Mouse (Mus musculus): ENCODE data around the gene Pop7. TPM values are rescaled to one million over a fixed set of nuclear protein-coding genes. Genes with fewer than 3 reads are reported as not detected.

Gene Pop7
- 22.3 and 26.2 TPM in 2 replicates for total RNA-seq (2021)
- long read RNA-seq, experiment 1, transcript Pop7-201 (2 exons, 881 nt): minor isoform, 11 of 28 reads
- long read RNA-seq, experiment 1, transcript Pop7-202 (1 exons, 988 nt): major isoform, 17 of 28 reads
- long read RNA-seq, experiment 1, partial matches to known transcripts: 0 of 28 reads
- long read RNA-seq, experiment 1, other reads (novel, unspliced or antisense): 0 of 28 reads
- long read RNA-seq, experiment 2, transcript Pop7-201 (2 exons, 881 nt): minor isoform, 7 of 20 reads
- long read RNA-seq, experiment 2, transcript Pop7-202 (1 exons, 988 nt): major isoform, 13 of 20 reads
- long read RNA-seq, experiment 2, partial matches to known transcripts: 0 of 20 reads
- long read RNA-seq, experiment 2, other reads (novel, unspliced or antisense): 0 of 20 reads

DNA sequence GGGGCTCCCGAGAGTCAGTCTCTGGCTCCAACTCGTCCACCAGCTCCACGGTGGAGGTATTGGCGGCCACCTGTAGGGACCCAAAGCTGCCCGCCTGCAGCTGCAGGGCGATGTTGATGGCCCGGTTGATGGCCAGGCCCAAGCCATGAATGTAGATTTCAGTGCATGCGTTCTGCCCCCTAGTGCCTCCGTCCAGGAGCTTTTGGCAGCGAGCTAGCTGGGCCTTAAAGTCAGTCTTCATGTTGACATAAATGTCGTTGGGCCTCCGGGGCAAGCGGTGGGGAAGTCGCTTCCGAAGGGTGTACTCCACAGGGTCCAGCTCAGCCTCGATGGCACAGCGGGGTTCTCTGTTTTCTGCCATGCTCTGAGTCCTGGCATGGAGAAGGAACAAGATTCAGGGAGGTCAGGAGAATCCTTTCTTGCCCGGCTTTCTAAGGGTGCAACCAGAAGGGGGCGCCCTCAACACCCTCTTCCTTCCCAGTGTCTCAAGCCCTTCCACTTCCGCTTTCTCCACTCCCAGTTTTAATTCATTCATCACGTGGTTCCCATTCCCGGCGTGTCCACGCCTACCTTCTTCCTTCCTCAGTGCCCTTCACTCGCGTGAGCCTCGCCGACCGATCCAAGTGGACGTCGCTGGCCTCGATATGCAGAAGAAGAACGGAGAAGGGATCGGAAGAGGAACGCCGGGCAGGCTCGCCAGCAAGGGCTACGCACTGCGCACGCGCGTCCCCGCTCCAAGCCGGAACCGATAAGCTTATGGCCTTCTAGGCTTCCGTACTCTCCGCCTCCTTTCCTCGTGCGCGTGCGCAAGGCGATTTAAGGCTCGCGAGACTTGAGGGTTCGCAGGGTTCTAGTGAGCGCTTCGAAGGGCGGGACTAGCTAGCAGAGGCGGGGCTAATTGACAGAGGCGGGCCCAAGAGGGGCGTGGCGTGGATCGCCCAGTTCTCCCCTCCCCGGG is at the start of gene Pop7:
Pop7 (minus strand) TSS at position 810 of the 958 bp plus-strand sequence.
- DNase-seq: peak; percentile 100

DNA sequence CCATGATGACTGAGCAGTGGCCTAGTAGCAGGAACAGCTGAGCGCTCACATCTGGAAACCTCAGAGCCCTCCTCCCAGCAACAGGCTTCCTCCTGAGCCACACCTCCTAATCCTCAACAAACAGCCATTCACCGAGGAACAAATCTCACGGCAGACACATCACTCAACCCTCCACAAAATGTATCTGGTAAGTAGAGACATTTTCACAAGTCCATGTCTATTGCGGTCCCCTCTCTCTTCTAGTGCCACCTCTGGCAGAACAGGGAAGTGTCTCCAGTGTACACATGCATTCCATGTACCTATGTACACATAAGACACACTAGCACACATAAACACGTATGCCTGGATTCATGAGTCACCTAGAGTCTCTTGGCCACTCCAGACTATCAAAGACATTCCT is 48.8 kb upstream of the Pop7 start:
- no peak for DNase-seq

DNA sequence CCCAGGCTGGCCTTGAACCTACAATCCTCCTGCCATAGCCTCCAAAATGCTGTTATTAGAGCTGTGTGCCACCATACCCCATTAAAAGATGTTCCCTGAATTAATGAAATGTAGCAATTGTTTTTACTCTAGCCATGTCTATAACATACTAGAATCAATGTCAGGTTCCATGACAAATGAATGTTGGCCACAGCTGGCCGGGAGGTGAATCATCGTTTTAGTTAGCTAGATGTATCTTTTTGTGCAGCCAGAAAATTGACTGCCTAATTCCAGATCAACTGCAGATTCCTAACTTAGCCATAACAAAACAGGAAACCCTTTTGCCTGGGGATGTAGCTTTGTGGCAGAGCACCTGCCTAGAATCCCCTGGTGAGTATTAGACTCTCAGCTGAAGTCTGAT is 47.5 kb upstream of the Pop7 start:
- no peak for DNase-seq

DNA sequence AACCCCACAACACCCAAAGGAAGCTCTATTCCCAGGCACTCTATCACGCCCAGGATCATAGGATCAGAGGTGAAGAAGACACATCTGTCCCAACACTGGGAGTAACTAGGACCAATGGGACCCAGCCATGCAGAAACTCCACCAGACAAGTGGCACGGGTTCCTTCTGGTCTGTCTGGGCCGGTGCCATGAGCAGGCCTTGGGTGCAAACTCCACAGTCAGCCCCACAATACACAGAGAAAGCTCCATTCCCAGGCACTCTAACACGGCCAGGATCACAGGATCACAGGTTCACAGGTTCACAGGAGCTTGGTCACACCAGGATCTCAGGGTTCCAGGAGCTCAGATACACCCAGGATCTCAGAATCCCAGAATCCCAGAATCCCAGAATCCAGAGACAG is 43.3 kb upstream of the Pop7 start:
- no peak for DNase-seq

DNA sequence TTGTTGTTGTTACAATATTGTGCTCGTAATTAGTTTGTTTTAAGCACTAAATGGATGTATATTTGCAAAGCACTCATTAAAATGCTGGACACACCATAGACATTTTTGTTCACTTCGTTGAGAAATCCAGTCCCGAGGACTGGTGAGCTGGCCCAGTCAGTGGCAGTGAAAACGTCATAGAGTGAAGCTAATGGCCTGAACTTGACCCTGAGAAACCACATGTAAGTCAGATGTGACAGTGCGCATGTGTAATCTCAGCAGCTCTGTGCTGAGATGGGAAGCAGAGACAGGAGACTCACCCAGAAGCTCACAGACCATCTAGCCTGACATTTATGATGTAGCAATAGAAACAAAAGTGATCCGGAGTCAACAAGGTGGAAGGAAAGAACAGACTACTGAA is 42.6 kb upstream of the Pop7 start:
- peak; percentile 56 for DNase-seq

DNA sequence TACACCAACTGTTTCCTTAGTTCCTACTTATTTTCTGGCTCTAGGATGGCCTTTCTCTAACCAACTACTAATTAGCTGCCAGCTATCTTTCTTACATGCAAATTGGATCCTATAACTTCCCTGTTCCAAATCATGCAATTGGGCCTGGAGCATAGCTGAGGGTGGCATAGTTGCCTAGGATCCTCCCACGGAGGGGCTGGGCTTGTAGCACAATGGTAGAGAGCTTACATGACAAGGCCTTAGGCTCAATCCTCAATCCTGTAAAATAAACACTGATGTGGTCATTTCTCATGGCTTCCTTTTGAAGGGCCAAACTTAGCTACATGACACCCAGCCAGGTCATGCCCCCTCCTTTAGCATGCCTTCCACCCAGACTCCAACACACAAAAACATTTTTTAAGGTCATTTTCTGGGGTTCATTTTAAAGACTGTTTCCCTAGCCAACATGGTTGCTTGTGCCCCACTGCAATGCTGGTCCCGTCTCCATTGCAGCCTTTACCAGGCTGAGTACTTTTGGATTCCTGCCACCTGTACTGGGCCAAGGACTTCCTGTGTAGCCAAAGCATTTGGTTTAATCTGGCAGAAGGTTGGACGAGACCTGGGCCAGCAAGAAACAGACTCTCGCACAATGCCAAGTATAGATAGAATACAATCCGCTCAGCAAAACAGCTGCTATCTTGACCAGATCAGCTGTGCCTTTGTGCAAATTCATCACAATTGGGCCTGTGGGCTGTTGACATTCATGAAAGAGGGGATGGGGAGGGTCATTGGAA is 39.6 kb upstream of the Pop7 start:
- DNase-seq: peak; percentile 75

DNA sequence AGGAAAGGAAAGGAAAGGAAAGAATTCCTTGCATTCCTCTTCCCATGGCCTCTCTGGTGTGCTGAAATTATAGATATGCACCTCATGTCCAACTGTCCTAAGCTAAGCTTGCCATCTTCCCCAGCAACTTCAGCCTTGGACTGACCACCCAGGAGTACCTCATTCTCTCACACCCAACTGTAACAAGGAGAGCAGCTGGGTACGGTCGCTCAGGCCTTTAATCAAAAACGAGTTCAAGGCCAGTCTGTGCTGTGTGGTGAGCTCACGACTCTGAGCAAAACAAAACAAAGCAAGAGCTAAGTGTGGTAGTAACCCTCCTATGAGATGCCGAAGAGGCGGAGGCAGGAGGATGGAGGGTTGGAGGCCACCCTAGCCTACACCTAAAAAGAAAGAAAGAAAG is 38.7 kb upstream of the Pop7 start:
- no peak for DNase-seq

DNA sequence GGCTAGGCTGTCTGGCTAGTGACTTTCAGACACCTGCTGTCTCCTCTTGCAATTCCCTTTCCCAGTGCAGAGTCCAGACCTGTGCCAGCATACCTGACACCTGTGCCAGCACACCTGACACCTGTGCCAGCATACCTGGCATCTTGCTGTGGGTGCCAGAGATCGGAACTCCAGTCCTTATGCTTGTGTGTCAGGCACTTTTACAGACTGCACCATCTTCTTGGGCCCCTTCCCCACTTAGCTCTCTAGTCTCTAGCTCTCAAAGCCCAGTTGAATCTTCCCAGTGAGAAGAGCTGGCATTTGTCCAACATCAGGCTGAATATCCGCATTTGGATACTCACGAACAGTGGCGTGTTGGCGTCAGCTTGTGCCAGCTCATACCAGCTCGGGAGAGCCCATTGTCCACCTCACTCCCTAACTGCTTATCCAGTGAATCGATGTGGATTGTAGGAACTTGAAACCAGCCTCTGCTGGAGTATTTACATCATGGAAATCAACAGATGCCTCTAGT is 37.0 kb upstream of the Pop7 start:
- peak; percentile 59 for DNase-seq

DNA sequence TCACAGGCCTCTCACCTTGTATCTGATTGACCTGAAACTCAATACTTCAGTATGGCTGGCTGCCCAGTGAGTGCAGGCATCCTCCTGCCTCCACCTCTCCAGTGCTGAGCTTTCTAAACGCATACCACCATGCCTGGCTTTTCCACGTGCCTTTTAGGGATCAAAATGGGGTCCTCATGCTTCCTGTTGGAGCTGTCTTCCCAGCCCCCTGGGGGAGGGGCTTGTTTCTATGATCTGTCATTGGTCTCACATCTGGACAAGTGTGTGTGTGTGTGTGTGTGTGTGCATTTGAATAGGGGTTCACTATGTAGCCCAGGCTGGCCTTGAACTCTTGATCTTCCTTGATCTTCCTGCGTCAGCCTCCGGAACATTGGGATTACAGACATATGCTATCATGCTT is 35.1 kb upstream of the Pop7 start:
- DNase-seq: no peak

DNA sequence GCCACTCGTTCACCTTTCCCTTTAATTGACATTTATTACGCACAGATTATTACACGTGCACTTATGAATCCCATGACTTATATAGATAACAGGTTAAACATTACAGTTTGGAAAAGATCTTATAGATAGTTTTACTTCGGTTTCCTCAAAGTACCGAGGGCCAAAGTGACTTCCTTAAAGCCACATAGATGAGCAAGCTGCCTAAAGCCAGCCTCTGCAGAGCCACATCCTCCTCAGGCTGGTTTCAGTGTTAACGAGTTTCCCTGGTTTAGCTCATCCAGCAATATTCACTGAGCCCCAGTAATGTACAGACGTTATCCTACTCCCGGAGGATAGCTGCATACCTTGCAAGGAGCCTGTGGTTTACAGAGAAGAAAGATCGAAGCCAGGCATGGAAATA is 33.0 kb upstream of the Pop7 start:
- DNase-seq: no peak

DNA sequence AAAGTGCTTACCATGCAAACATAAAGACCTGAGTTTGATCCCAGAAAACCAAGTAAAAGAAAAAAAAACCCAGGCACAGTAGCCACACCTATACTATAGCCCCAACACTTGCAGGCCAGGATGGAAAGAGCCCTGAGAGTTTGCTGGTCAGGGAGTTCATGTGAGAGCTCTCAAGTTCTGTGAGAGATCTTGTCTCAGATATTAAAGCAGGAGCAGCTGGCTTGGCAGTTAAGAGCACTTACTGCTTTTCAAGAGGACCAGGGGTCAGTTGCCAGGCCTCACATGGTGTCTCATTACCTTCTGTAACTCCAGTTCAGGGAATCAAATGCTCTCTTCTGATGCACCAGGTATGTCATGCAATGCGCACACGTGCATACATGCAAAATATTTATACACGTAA is 32.4 kb upstream of the Pop7 start:
- DNase-seq: no peak

DNA sequence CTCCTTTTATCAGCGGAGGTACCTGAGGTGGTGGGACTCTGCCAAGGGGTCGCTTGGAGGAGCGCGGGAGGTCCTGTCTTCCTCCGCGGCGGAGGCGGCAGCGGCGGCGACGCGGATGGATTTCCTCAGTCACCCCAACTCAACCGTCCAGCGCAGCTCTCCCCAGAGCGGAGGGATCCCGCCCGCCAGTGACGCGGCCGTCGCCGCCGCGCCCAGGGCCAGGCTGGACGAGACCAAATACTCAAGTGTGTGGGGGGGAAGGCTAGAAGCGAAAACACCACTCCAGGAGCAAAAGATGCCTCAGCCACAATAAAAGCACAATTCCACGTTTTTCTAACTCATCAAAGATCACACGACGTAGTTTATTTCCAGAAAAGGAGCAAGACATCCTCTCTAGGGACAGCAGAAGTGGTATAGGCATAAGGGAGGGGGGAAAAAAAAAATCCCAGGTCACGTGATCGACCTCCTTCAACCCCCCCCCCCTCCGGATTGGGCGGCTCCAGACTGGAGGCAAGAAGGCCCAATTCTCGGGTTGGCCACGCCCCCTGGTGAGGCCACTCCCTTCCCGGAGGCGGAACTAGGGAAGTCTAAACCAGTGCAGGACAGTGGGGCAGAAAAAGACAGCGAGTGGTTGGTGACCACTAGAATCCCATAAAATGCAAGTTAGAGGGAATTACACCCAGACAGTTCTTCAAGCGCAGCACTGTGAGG is 31.0 kb upstream of the Pop7 start, which contains the start of the genes Epo and Gnb2:
Epo (minus strand) TSS at position 126 of the 711 bp plus-strand sequence.
Gnb2 (minus strand) TSS at position 394 of the 711 bp plus-strand sequence.
- DNase-seq: peak; percentile 99

DNA sequence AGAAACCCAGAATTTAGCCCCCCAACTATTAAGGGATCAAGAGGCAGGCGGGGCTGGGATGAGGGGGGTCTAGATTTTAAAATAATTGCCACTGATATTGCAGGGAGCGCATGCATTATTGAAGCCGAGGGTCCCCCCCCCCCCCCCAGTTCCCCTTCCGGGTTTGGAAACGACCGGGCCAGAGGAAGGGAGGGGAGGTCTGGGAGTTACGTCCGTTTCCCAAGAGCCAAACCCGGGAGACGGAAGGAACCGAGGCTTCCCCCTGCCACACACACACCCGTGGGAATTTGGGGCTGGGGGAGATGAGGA is 30.4 kb upstream of the Pop7 start:
- no peak for DNase-seq

DNA sequence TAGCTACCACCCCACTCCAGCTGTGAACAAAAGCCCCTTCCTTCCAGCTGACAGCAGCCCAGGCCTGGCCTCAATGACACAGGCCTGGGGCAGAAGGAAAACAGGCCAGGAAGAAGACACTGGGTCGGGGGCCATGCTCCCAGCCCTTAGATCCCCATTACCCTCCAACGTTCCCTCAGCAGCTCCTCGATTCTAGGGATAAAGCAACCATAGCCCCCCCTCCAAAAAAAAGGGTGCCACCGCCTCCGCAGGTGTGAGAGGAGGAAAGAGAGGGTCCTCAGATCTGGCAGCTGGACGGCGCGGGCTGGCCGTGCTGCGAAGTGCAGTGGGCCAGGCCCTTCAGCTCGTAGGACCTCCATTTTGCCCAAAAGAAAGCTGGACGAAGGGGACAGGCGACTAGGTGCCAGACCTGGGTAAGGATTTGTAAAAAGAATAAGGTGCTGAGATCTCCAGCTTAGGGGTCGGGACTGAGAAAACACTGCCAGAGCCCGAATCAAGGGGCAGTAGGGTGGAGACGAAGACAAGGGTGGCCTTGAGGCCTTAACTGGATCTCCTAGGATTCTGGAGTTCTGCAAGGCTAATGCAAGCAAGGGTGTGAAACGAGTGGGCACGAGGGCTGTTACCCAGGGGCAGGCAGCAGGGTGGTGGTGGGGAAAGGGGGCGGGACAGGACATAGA is 30.0 kb upstream of the Pop7 start:
- peak; percentile 51 for DNase-seq

DNA sequence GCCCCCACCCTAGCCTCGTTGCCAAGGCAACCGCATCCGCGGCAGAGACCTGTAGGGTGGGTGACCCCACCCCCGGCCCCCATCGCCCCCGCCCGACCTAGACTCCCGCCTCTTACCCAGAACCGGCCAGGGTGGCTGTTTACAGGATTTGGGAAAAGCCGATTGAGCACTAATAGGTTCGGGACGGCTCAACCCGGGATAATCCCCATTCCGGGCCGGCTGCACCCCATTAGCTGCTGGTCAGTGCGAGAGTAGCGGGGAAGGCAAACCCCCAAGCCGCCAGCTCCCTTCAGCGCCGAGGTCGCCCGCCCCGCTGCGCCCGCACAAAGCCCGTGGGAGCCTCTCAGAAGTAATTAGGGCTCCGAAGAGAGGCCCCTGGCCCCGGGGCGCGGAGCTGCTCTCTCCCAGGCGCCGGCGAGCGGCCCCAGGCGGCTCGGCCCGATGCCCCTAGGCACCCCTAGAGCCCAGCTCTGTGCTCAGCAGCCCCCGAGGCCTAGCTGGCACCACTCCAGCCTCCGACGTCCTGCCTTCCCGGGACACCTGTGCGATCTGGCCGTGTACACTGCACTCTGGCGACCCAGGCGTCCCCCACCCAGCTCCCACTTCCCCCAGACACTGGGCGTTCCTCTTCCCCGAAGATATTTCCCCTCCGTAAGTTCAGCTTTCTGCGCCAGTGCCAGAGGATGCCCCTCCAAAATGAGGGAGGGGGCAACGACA is 29.3 kb upstream of the Pop7 start:
- DNase-seq: peak; percentile 82

DNA sequence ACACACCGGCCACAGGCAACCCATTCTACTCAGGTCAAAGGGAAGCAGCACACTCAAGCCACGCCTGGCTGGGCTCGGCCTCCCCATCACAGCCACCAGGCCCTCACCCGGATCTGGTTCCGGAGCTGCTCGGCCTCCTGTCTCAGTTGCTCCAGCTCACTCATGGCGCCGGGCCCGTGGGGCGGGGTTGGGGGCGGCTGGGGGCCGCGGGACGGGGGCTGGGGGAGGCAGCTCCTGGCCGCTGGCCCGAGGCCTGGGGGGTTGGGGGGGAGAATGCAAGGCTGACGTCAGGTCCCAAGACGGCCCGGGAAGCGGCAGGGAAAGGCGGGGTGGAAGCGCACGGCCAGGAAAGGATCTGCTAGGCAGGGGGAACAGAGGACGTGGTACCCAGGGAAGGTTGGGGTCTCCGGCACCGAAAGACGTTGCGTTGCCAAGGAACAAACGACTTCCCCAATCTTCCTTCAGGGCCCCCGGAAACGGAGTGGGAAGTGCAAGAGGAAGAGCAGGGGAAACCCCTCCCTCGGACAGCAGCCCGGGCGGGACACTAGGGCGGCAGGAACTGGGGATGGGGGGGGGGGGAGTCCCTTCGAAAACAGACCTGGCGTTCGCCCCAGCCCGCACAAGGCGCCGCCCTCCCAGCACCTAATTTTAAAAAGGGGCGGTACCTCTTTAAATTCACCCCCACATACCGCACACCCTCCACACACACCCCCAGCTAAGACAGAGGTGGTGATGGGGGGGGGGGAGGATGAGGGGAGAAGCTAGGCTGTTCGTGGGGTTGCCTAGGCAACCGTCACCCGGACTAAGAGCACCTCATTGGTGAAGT is 28.5 kb upstream of the Pop7 start:
- peak; percentile 82 for DNase-seq

DNA sequence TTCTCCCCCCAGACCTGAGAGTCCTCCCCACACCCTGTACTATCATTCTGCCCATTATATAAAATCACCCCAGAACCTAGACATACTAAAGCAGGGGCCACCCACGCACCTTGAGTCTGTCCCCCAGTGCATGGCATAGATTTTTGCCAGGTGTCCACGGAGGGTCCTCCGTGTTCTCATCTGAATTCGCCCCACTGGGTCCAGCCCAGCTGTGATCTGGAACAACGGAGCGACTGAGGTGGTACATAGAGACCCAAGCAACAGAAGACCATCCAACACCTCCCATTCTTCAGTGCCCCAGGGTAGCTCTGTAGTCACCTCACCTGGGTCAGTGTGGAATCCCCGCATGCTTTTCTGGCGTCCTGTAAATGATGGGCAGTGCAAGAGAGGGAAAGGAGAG is 27.8 kb upstream of the Pop7 start:
- DNase-seq: no peak

DNA sequence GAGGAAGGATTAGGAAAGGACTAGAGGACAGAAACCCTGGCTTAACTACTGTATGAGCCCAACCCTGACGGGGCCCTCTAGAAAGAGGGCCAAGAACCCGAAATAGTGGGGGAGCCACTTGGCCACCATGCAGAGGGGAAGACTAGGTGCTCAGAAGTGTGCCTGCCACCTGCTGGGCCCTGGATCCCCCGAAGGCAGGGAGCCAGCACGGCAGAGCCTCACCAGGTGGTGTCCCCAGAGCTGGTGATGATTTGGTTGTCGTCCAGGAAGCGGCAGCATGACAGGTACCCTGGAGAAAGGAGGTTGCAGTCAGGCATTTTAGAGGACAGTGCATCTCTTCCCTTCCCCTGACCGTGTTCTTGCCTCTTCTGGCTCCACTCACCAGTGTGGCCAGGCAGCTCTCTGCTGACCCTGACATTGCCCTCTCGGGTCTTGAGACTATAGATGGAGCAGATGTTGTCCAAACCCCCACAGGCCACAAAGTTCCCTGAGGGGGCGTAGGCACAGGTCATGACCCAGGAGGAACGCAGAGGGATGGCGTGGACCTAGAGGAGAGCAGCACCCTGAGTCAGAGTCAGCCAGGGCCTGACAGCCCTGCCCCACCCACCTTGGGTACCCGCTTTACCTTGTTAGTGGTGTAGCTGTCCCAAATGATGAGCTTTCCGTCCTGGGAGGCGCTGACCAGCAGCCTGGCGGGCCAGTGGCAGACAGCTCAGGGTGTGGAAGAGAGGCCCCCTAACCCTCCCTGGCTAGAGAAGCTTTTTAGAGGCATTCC is 27.1 kb upstream of the Pop7 start:
- DNase-seq: no peak
